Mouse (Mus musculus) lung, postnatal 0 days (tissue): Measurements from ENCODE around the gene Dao.

Source experiments
- CTCF ChIP-seq: IDR thresholded peaks from 2 replicates; pipeline ENCODE4 v1.5.1; 2016; ENCODE audit warnings: antibody characterized with exemption, mild to moderate bottlenecking
- EP300 ChIP-seq: IDR thresholded peaks from 2 replicates; pipeline ENCODE4 v1.6.1; 2016; ENCODE audit warnings: antibody characterized with exemption, mild to moderate bottlenecking, control low read depth

GRCm38 (mm10) chr5:114048731-114049308, 45.3 kb downstream of the Dao start:
- peak; percentile 13; the same call in 1 of the 2 replicates for TF ChIP-seq CTCF
- TF ChIP-seq EP300 = no peak
